Mouse (Mus musculus) gastrocnemius, adult 2 months (tissue): ENCODE measurements at regions not wholly inside any gene's neighbourhood (a gene's known extent, or its start where the extent isn't known, plus 50 kb on each side); places are given as distances from the start of the nearest gene placed in this dataset.
"Not testable (repeated sequence)": the region's sequence is repeated elsewhere in the genome, so short reads cannot be mapped to it uniquely, and the experiment has no call there.

ENCODE experiments used
- DNase-seq: peaks from one replicate; pipeline ENCODE4 v3.0.0; 2022
- H3K27ac ChIP-seq: fragments of 200-600 bp; 2 replicates; pipeline ENCODE4 v1.8.1; 2022; ENCODE audit warnings: mild to moderate bottlenecking
- H3K4me3 ChIP-seq: fragments of 200-600 bp; 2 replicates; pipeline ENCODE4 v1.8.1; 2022; ENCODE audit warnings: mild to moderate bottlenecking, moderate library complexity
- CTCF ChIP-seq: fragments of 200-600 bp; IDR thresholded peaks from 2 replicates; pipeline ENCODE4 v1.8.1; 2022; ENCODE audit warnings: antibody characterized with exemption, mild to moderate bottlenecking, moderate library complexity
- intact Hi-C: fragments of 180-260 bp; cut with DNase I; formaldehyde crosslinking; loops from one replicate; pipeline ENCODE4 v1.15.1; 2025

DNA sequence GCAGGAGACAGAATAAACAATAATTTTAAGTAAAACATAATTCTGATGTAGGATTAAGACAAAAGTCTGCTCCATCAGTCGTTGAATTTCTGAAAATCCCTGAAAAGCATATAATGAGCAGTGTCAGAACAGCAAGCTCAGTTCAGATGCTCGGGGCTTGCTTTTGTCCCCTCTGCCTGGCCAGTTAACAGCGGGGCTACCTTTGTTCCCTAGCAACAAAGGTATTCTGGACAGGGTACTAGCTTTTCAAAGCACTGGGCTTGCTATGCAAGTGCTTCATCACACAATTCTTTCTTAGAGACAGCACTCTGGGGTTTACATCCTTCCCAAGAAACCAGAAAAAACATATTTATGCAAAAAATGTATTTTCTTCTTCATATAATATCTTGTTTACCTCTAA lies 729.7 kb downstream of the Crisp4 start:
- no peak overlapping the region for H3K4me3 ChIP-seq
- no peak for DNase-seq
- H3K27ac ChIP-seq, result no peak overlapping the region
- intact Hi-C loops, result no loop called here
- TF ChIP-seq CTCF, result no peak

DNA sequence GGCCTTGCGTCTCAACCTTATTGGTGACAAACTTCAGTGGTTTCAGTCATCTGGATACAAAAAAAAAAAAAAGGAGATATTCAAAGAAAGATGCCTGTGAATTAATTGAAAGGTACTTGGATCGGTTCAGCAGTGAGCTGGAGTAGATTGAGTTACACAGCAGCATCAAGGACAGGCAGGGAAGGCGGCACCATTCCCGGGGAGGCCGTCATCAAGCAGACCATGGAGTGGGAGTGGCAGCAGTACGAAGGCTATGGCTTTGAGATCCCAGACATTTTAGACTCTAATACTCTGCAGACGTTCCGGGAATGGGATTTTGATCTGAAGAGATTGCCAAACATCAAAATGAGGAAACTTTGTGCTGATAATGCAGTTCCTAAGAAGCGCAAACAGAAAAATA lies 750.8 kb downstream of the Crisp4 start:
- no peak for TF ChIP-seq CTCF
- Histone ChIP-seq H3K4me3 (no peak overlapping the region), H3K27ac (no peak overlapping the region)
- DNase-seq, result no peak
- intact Hi-C loops, result no loop called here

DNA sequence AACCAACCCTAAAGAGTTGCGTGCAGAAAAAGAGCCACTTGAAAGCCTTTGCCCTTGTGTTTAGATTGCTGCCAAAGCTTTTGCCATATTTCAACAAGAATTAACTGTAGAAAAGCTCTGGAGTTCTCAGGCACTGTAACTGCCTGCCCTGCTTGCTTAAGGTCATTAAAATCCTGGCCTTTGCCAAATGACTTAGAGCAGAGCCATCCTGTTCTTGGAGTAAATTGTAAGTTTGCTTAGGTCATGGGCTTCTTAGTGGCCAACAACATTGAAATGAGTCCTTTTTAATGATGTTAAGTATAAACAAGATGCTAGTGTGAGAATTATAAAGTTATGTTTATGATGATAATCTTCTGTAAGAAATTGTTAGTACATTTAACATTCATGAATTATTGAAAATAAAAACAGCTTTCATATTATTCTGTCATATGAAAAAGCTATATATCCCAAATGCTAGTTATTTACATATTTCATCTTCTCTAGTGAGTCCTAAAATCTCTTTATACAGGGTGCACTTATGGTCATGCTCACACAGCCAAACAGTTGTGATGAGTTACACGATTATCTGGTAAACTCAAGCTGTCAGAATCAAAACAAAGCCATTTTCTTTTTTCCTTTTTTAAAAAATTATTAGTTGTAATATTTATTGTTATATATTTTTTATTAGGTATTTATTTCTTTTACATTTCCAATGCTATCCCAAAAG lies 753.4 kb downstream of the Crisp4 start:
- intact Hi-C loops, result no loop called here
- Histone ChIP-seq H3K27ac (no peak overlapping the region), H3K4me3 (no peak overlapping the region)
- no peak for TF ChIP-seq CTCF
- no peak for DNase-seq

DNA sequence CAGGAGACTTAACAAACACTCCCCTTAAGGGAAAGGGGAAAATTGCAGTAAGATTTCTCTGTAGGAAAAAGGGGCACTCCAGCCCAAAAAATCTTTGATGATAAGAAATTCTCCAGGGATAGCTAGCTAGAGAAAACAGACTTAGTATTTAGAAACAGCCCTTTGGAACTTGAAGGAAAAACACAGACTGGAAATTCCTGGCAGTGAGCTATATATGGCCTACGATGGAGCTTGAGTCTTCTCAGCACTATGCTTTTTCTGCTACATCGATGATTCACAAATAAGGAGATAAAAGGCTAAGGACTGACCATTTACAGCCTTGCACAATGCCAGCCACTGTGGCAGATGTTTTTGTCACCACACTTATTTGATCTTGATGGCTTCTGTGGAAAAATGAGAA lies 768.1 kb downstream of the Crisp4 start:
- H3K4me3 ChIP-seq, result no peak overlapping the region
- TF ChIP-seq CTCF, result no peak
- intact Hi-C loops, result no loop called here
- no peak overlapping the region for H3K27ac ChIP-seq
- no peak for DNase-seq

DNA sequence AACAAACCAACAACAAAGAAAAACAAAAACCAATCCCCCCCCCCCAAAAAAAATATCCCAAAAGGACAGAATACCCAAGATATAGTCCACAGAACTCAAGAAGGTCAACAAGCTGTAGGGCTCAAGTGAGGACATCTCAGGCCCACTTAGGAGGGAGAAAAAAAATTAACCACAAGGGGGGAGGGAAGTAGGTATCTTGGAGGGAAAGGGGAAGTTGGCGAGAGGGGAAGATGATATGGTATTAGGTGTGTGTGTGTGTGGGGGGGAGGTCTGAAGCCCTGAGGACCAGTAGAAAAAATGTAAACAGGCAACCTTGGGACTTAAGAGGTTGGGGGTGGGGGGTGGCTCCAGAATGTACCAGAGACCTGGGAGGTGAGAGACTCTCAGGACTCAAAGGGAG lies 797.4 kb downstream of the Crisp4 start:
- no peak for TF ChIP-seq CTCF
- Histone ChIP-seq H3K4me3 (no peak overlapping the region), H3K27ac (no peak overlapping the region)
- DNase-seq, result no peak
- intact Hi-C loops, result no loop called here

DNA sequence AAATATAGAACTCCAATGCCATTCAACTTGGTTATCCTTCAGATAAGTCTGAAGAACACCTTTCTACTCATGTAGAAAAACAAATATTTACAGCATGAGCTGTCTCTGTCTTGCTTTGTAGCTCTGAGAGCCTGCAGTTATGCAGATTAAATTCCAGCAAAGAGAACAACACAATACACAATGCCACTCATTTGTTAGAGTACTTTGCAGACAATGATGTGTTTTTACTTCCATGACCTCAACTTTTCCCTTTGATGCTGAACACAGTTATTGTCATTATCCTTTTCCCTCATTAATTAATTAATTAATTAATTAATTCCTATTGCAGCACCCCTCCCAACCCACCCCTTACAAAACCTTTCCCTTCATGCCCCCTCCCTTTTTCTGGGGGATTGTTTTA lies 807.9 kb downstream of the Crisp4 start:
- Histone ChIP-seq H3K27ac (no peak overlapping the region), H3K4me3 (no peak overlapping the region)
- no peak for TF ChIP-seq CTCF
- DNase-seq, result no peak
- intact Hi-C loops, result no loop called here

DNA sequence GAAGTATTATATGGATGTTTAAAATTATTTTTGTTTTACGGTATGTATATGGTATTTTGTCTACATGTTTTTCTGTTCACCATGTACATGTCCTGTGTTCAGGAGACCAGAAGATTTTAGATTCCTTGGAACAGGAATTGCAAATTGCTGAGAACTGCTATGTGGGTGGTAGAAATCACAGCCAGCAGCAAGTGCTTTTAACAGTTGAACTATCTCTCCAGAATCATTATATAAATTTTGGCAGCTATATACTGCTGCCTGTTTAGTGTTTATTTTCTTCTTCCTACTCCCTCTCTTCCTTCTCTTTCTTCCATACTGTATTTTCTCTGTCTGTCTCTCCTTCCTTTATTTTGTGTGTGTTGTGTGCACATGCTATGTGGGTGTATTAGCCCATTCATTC lies 834.3 kb downstream of the Crisp4 start:
- H3K27ac ChIP-seq, intact Hi-C loops, DNase-seq, H3K4me3 ChIP-seq: not testable (repeated sequence)

DNA sequence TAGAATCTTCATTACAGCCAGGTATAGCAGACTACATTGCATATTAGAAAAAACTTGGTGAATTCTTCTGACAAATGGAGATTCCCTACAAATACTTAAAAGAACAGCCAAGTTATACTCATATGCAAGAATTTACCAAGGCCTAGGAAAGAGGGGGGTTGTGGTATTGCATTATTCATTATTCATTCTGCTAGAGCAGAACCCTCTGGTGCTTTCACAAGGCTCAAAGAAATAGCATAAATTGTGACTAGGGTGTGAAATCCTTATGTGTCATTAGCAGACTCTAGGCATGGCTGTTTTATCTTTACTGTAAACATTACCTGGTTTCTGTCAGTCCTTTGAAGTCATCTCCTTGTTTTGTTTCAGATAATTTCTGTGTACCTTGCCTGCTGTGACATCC lies 835.8 kb downstream of the Crisp4 start:
- H3K27ac ChIP-seq, intact Hi-C loops, H3K4me3 ChIP-seq, DNase-seq: not testable (repeated sequence)
